Mouse (Mus musculus) spleen, adult 18-20 months (tissue): ENCODE data around the gene Ankrd17.
"Not testable (repeated sequence)": the region's sequence is repeated elsewhere in the genome, so short reads cannot be mapped to it uniquely, and the experiment has no call there.

Experiments
- DNase-seq, 2 experiments: peaks; one replicate each; pipeline ENCODE4 v3.0.0; 2022; ENCODE audit warnings: mixed read lengths in 2 of 2

The Ankrd17 gene

DNA sequence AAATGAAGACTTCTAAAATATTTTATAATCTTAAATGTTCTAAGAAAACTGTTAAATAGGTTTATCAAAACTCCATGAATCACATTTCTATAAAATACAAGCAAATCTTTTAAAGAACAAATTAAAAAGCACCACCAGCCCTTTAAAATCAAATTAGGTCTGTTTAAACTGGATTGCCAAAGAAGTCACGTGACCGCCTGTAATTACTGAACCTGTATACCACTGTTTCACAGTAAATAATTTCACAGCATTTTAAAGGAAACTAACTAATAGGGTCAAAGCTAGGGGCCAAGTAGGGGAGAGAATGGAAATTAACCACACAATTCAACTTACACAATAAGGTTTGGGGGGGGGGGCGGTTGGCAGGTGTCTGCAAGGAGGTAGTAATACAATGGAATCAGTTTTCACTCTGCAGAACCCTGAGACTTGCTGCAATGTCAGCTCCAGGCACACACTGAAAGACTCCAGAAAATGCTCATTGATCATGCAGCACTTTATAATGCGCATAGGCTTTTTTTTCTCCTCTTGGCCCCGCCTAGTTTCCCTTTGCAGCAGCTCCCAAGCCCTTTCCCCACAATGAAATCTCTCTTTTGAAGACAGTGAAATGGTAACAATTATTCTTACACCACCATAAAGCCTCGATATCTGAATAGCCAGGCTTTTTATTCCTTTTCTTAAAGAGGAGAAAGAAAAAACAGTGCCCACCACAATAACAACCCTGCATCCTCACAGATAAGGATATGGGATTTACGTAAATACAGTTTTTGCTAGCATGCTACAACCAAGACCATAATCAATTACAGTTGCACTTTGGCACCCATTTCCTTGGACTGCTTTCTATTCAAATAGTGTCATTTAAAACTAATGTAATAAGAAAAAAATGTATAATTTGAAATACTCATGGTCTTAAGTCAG lies 27.9 kb downstream of the Ankrd17 start:
- DNase-seq: no peak

DNA sequence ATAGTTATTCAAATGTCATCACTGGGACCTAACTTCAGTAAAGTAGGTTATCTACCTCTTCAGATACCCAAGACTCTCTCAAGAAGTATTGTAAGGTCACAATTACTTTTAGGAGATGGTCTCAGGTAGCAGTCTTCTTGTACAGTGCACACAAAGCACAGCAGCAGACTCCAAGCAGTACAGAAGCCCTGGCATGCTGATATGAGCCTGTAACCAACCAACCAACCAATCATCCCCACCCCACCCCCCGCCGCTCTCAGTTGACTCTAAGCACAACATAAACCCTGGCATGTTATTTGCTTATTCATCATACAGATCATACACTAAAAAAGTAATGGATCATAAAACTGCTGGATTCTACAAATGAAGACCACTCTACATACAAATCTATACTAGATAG lies 33.9 kb downstream of the Ankrd17 start:
- DNase-seq: no peak

DNA sequence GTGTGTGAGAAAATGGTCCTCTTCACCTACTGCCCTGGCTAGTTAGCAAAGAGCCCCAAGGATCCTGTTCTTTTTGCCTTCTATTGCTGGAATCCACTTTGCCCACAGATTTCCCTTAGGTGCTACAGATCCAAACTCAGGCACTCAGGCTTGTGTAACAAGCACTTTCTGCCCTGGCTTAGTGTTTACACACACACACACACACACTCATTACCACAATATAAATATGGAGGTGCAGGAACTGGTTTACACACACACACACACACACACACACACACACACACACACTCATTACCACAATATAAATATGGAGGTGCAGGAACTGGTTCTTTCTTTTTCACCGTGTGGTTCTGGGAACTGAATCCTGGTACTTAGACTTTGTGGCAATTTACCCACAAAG lies 35.3 kb downstream of the Ankrd17 start:
- no peak for DNase-seq

DNA sequence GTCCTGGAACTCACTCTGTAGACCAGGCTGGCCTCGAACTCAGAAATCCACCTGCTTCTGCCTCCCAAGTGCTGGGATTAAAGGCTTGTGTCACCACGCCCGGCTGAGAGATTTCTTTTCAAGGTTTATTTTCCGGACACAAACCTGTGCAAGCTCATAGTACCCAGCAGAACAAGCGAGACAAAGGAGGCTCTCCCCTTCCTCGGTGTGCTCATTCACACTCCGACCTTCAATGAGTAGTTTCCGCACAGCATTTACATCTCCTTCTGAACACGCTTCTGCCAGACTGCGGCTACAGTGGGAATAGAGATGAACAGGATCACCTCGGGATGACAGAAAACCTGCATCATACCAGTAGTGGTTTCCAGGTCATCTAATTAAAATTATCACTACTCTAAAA lies 68.0 kb downstream of the Ankrd17 start:
- DNase-seq: no peak

DNA sequence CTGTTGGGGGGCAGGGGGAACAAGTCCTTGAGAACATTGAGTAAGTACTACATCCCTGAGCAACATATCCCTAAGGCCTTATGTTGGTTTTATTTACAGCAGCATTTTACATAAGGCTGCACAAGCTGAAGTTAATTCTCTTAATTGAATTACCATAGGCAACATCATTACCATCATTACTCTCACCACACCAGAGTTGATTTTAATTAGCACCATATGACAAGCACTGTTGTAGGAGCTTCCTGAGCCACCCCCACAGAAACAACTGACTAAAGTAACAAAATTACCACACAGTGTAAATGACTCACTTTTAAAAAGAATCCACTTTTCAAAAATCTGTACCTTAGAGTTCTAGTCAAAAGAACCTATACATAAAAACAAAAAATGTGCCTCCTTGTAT lies 76.5 kb downstream of the Ankrd17 start:
- DNase-seq: no peak

DNA sequence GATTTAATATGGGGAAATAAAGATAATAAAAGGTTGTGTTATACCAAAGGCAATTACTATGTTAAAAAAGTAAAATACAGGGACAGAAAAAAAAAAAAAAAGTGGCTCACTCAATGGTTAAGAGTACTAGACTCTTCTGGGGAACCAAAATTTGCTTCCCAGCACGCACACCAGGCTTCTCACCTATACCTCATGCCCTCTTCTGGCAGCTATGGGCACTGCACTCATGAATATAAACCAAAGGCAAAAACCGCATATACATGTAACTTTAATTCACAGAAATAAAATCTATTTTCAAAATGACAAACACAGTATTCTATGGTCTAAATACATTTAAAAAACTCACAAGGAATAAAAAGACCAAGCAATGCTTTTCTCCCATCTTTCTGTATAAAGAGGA lies 79.8 kb downstream of the Ankrd17 start:
- DNase-seq: peak in 1 of 2 experiments; percentile 52

DNA sequence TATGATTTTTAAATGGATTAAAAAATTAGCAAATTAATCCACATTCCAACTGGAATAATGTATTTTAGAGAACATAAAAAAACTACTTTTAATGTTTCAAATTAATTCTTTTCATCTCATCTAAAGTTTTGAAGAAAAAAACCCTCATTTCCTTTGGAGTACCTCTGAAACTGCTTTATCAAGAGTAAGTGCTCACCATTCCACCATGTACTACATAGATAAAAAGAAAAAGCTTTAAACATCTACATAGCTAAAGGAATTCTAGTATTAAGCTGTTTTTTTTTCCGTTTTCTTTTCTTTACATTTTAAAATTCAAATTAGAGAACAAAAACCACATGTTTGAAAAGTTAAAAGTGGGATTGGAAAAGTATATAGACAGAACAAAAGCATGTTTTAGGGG lies 86.3 kb downstream of the Ankrd17 start:
- DNase-seq: no peak

DNA sequence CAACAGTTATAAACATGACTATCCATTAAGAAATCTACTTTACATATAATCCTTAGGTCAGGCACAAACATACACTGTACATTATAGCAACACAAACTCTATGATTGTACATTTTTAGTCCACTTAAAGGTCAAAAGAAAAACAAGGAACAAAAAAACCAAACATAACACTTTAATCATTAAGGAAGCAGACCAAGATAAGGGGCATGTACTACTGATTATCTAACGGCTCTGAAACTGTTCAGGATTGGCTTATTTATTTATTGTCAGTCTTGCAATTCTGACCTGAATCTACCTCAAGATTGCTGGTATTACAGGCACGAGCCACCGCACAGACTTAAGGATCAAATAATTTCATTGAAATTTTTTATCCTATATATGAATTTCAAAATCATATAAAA lies 87.0 kb downstream of the Ankrd17 start:
- no peak for DNase-seq

DNA sequence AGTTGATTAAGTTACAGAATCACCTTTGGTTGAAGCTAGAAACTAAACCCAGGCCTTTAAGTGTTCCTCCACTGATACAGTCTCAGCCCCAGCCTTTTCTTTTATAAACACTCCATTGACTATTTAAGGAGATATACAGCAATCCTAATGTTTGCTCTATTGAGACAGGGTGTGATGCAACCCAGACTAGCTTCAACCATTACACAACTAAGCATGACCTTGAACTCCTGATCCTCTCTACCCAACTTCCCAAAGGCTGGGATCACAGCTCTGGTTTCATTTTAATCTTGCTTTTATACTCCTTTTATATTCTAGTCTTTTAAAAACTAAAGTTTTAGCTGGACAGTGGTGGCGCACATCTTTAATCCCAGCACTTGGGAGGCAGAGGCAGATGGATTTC lies 88.9 kb downstream of the Ankrd17 start:
- DNase-seq: no peak

DNA sequence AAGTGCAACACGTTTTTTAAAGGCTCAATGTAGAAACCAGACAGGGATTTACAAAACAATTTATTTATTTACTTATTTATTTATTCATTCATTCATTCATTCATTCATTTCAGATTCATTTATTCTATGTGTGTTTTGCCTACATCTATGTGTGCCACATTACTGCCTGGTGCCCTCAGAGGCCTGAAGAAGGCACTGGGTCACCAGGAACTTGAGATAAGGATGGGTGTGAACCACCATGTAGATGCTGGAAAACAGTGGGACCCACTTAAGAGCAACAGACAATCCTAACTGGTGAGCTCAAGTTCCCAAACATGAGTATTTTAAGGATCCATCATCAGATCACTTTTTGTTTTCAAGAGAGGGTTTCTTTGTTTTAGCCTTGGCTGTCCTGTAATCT lies 91.6 kb downstream of the Ankrd17 start:
- no peak for DNase-seq

DNA sequence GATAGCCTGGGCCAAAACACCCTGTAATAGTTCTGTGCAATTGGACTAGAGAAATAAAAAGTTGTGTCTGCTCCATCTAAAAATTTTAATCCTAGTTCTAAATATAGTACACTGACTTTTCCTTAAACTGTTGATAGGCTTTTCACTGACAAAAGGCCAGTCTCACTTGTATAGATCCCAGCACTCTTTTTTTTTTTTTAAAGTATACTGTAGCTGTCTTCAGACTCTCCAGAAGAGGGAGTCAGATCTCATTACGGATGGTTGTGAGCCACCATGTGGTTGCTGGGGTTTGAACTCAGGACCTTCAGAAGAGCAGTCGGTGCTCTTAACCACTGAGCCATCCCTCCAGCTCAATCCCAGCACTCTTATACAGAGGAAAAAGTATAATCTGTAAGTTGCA lies 104.1 kb downstream of the Ankrd17 start:
- not testable (repeated sequence) for DNase-seq

DNA sequence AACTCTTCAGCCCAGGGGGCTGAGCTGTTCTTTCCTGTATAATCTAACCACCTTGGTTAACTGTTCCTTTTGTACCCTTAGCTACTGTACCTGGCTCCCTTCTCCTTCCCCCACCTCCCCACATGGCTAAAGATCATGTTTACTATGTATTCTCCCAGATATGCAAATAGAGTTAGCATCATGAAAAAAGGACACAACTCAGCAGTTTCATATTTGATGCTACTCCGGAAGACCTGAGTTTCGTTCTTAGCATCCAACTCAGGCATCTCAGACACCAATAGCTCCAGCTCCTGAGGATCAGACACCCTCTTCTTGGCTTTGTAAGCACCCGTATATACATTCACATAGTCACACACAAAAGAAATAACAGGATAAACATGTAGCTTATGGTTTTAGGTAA lies 109.4 kb downstream of the Ankrd17 start:
- no peak for DNase-seq

DNA sequence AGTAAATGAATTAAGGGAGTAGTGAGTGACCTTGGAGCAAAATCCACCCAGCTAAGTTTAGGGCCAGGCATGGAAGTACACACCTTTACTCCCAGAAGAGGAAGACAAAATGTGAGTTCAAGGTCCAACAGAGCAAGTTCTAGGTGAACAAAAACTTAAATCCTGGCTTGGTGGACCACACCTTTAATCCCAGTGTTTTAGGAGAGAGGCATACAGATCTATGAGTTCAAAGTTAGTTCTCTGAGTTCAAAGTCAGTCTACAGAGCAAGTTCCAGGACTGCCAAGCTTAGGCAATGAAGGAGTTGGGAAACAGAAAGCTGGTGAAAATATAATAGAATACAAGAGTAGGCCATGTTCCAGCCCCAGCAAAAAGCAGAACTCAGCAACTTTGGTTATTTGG lies 118.9 kb downstream of the Ankrd17 start:
- no peak for DNase-seq

DNA sequence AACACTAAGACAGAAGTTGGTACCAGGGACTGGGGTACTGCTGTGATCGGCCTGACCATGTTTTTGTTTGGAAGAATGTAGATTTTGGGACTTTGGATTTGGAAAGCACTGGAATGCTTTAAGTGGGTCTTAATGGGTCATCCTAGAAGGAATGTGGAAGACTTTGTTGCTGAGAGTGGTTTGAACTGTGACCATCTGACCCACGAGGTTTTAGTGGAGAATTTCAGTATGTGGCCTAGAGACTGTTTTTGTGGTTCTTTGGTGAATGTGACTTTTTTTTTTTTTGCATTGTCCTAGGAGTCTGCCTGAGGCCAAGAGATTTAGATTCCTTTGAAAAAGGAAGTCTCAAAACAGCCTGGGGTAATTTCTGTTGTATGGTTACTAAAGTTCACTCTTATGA lies 119.4 kb downstream of the Ankrd17 start:
- no peak for DNase-seq

DNA sequence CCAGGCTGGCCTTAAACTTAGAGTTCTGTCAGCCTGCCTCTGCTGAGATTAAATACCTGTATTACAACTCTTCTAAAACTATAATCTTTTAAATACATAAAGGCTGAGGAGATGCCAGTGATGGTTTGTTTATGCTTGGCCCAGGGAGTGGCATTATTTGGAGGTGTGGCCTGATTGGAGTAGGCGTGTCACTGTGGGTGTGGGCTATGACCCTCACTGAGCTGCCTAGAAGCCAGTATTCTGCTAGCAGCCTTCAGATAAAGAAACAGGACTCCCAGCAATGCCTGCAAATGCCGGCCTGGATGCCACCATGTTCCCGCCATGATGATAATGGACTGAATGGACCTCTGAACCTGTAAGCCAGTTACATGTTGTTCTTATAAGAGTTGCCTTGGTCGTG lies 119.8 kb downstream of the Ankrd17 start:
- no peak for DNase-seq

DNA sequence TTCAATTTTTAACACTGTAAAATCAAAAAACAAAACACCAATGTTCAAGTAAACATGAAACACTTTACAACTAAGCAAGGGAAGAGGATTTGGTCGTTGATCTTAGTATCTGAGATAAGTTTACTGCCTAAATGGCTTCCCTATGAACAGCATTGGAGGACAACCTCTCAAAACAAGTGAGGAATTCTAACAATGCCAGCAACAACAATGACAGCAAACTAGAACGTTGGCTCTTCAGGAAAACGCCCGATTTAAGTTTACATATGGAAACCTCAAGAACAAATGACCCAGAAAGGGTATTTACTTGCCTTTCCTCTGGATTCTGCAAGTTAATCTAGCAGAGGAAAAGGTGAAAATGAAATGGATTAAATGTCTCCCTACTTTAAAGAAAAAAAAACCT lies 121.0 kb downstream of the Ankrd17 start:
- DNase-seq: no peak

DNA sequence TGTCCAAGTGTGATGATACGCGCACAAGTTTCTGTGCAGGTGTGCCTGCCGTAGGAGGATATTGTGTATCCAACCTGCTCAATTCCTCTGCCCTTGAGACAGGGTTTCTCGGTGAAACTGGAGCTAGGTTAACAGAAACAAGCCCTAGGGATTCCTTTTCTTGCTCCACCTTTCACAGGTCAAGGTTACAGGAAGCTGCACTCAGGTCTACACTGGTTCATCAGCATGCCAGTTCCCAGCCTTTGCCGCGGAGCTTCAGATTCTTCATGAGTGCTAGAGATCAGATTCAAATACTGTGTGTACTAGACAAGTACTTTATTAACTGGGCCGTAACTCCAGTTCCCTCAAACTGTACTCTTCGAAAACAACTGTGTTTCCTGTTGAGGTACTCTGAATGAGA lies 131.2 kb downstream of the Ankrd17 start:
- DNase-seq: no peak

DNA sequence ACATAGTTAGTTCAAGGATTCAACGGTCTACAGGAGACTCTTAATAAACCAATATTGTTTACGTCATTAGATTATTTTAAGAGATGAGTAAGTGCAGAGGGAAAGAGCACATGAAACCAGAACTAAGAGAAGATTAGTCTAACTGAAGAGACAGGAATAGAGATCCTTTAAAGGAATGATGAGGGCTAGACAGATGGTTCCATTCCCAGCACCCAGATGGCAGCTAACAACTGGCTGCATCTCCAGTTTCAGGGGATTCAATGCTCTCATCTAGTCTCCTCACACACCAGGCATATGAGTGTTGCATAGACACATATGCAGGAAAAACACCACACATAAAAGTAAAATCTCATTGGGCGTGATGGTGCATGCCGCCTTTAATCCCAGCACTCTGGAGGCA lies 133.1 kb downstream of the Ankrd17 start:
- DNase-seq: no peak

DNA sequence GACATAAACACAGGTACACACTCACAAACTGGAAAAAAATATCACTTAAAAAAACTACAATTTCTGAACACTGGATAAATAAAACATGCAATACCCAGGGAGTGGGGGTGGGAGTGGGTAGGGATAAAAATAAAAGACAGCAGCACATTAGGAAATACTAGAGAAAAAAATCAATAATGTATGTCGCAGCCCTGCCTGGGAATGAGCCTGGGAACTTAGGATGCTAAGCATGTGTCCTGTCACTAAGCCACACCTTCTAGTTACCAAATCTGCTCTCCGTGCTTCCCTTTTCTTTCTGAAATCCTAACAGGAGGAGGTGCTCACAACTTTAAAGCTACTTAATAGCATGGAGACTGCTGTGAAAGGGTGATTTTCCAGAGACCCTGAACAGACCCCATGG lies 136.6 kb downstream of the Ankrd17 start:
- no peak for DNase-seq

DNA sequence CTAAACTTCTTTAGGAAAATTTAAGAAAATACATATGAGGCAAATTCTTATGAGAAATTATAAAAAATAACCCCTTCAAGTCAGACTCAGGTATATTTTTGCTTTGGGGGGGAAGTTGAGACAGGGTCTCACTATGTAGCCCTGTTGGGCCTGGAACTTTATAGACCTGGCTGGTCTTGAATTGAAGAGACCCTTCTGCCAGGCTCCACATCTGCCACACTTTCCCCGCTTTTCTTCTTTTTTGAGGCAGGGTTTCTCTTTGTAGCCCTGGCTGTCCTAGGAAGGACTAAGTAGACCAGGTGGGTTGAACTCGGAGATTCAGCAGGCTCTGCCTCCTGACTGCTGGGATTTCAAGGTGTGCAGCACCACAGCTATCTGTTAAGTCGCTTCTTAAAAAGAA lies 139.7 kb downstream of the Ankrd17 start:
- no peak for DNase-seq

DNA sequence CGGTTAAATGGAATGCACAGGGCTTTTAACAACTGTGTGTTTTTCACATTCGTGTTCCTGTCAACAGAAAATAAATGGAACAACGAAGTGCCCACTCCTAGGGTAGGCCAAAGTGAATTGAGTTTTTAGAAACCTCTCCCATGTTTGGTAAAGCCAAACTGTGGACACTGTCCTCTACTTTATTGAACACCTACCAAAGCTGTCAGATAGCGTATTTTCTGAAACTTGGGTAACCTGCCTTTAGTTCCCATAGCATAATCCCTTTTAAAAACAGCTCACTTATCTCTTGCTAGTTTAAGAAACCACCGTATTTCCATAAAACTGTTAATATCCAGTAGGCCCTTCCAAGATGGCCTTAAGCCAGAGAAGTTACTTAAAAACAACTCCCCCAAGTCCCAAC lies 141.6 kb downstream of the Ankrd17 start:
- DNase-seq: no peak

DNA sequence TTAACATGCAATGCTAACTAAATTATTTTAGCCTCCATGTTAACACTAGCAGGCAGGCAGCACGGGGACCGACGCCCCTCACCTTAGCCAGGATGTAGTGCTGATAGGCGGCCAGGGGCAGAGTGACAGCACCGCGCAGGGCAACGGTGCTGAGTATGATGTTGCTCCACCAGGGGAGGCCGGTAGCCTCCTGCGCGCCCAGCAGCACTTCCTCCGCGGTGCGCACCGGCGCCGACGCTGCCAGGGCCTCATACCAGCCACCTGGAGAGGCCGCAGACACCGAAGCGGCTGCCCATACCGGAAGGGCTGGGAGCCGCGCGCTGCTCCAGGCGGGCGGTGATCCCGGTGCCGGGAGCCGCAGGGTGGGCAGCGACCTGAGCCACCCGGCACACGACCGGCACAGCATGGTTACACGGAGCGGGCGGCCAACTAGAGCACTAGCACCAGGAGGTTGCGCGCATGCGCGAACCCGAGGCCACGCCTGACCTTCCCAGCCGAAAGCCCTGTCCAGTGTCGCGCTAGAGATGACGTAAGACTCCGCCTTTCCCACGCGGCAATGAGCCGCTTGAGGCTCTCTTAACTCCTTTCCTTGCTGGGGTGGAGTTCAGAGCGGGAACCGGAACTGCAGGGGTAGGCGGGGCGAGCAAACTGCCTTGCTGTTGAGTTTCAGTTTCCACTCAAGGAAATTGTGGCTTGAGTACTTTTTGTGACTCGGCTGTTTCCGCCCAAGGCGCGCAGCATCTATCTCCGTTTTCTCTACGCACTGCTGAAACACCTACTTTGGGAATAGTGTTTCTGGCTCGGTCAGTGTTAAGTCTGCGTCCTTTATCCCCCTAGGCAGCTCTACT lies 142.6 kb downstream of the Ankrd17 start, which contains the start of gene Cox18:
Cox18 (minus strand) TSS at position 468 of the 848 bp plus-strand sequence.
- peak; percentile 95 to 99 for DNase-seq

DNA sequence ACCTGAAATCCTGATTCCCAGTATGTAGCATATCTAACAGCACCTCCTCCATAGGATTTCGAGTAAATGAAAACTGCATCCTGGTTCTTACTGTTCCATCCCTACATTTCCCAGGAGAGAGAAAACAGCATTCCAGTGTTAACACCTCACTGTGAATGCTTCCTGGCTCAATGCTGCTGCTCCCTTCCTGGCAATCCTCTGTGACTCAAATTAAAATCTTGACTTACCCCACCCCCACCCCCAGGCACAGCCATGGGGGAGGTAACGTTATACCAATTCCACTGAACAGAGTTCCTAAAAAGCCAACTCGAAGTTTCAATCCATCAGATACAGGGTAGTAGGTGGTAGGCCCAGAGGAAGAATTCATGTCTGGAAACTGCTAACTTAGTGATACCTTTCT lies 143.4 kb downstream of the Ankrd17 start:
- DNase-seq: no peak

DNA sequence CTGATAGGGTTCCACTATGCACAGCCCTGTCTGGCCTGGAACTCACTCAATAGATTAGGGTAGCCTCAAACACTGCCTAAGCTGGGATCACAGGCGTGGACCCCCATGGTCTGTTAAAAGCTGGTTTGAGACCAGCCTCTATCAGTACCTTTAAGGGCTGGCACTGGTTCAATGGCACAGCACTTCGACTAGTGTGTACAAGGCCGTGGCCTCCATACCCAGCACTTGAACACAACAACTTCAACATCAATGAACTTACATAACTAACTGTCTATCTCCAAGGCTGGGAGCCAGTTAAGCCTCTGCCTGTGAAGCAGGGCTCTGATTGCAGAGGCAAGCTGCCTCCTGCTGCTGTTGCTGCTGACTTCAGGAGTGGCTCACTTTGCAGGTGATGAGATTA lies 148.6 kb downstream of the Ankrd17 start:
- DNase-seq: no peak
